Mouse (Mus musculus): ENCODE results near the gene Pdzd2. TPM values are rescaled to one million over a fixed set of nuclear protein-coding genes. Genes with fewer than 3 reads are reported as not detected.
A peak's percentile ranks its signal among the peaks of the same experiment; 100 is the strongest.

Pdzd2 gene
- 4.0 and 4.9 TPM in 2 replicates for polyA plus RNA-seq (2016; fragmentation: Nextera tagmentation; extraction: Ambion mirVana)

- Histone ChIP-seq H3K4me3 (peak within 1 kb of the TSS; percentile 63), H3K27ac (peak within 1 kb of the TSS; percentile 75), H3K36me3 (no peaks in the 10 kb centered on the region), H3K4me1 (replicated peaks) (peaks cover 22% of the 10 kb centered on the region), H3K27me3 (ENCODE audit: insufficient read depth, poor library complexity, severe bottlenecking) (peaks cover 52% of the 10 kb centered on the region), H3K9me3 (no peaks in the 10 kb centered on the region)
- WGBS: under 1% methylated on average over 83 of the region's 83 CpGs
- DNase-seq (ENCODE audit: low spot score): peak; percentile 96
These were observed at the start of gene Pdzd2 for GRCm38 (mm10) chr15:12739277-12740247. Pdzd2 (minus strand) TSS chr15:12739924.

DNA sequence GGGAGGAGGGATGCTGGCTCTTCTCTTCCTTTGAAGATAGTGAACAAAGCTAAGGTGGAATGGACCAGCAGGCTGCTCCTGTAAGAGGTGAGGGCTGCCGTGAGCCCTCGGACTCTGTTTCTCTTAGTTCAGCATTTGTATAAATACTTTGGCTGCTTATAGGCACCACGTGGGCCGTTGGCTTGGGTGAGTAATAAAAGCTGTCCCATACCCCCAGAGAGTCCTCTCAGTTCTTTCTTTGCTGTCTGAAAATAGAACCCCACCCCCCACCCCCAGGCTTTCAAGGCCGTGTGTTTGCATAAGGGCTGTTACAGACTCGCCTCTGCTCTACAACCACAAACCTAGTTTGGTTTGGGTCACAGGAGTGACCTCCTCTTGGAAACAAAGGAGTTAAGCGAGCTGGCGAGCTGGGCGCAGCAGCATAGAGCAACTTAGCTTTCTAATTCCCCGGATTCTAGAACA is 49.7 kb upstream of the Pdzd2 start:
- no peaks in the 10 kb centered on the region for H3K27me3 ChIP-seq (ENCODE audit: insufficient read depth, poor library complexity, severe bottlenecking)
- peak overlapping the region; percentile 81 for H3K27ac ChIP-seq

DNA sequence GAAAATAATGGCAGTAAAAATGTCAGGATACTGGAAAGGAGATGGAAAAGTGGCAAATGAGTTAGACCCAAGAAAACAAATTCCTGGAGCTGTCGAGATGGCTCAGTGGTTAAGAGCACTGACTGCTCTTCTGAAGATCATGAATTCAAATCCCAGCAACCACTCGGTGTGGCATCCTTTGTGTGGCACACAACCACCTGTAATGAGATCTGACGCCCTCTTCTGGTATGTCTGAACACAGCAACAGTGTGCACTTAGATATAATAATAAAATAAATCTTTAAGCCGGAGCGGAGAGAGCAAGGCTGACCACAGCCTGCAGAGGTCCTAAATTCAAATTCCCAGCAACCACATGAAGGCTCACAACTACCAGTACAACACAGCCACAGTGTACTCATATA is 48.8 kb upstream of the Pdzd2 start:
- Histone ChIP-seq H3K27me3 (ENCODE audit: insufficient read depth, poor library complexity, severe bottlenecking) (no peaks in the 10 kb centered on the region), H3K9me3 (no peaks in the 10 kb centered on the region), H3K4me1 (replicated peaks) (peaks cover 11% of the 10 kb centered on the region), H3K27ac (no peak overlapping the region), H3K36me3 (no peaks in the 10 kb centered on the region), H3K4me3 (no peak overlapping the region)
- 82% methylated on average over 5 of the region's 5 CpGs for WGBS
- DNase-seq (ENCODE audit: low spot score): no peak

More for the DNA sequence above, 49.7 kb upstream of the Pdzd2 start:
- 27% methylated on average over 10 of the region's 10 CpGs for WGBS
- Histone ChIP-seq H3K4me1 (replicated peaks) (peaks cover 11% of the 10 kb centered on the region), H3K4me3 (no peak overlapping the region), H3K36me3 (no peaks in the 10 kb centered on the region), H3K9me3 (no peaks in the 10 kb centered on the region)
- peak; percentile 49 for DNase-seq (ENCODE audit: low spot score)

- Histone ChIP-seq H3K4me3 (no peak overlapping the region), H3K9me3 (peaks cover 2% of the 10 kb centered on the region; the same call in 1 of the 2 replicates), H3K4me1 (replicated peaks) (no peaks in the 10 kb centered on the region), H3K27me3 (ENCODE audit: insufficient read depth, poor library complexity, severe bottlenecking) (no peaks in the 10 kb centered on the region), H3K36me3 (no peaks in the 10 kb centered on the region), H3K27ac (no peak overlapping the region)
- 84% methylated on average over 13 of the region's 16 CpGs for WGBS
- no peak for DNase-seq (ENCODE audit: low spot score)
These were observed 42.1 kb upstream of the Pdzd2 start for GRCm38 (mm10) chr15:12781729-12782326.

- no peak for DNase-seq (ENCODE audit: low spot score)
- no peaks in the 10 kb centered on the region for H3K4me1 ChIP-seq (replicated peaks)
- no peak overlapping the region for H3K27ac ChIP-seq
- H3K36me3 ChIP-seq: no peaks in the 10 kb centered on the region
- no peak overlapping the region for H3K4me3 ChIP-seq
- peaks cover 5% of the 10 kb centered on the region; the same call in 1 of the 2 replicates for H3K9me3 ChIP-seq
- WGBS: 90% methylated on average over 6 of the region's 6 CpGs
- H3K27me3 ChIP-seq (ENCODE audit: insufficient read depth, poor library complexity, severe bottlenecking): no peaks in the 10 kb centered on the region
These were observed 41.6 kb upstream of the Pdzd2 start for GRCm38 (mm10) chr15:12781296-12781695.

DNA sequence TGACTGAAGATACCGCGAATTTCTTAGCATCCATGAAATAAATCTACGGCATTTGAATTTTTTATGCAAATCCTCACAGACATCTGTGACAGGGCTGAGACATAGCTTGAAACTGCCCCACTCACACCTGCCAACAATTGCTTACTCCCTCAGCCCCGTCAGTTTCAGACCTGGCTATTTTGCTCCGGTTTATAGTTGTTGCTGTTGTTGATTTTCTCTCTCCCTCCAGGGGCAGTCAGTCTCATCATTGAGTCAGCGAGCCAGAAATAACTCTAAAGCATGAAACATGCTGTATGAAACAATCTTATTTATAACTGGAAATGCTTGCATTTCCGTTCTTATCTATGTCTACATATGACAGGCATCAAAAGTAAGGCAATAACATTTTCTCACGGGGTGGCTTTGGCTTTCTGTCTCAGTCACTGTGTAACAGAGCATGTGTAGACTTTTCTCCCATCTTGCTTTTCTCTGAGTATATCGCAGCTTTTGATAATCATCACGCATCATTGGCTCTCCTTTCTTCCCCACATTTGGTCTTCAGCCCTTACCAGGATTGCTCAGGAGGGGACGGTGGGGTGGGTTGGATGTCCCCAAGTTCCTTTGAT is 34.5 kb upstream of the Pdzd2 start:
- no peaks in the 10 kb centered on the region for H3K27me3 ChIP-seq (ENCODE audit: insufficient read depth, poor library complexity, severe bottlenecking)
- H3K27ac ChIP-seq: peak overlapping the region; percentile 67
- no peak for DNase-seq (ENCODE audit: low spot score)
- peaks cover 9% of the 10 kb centered on the region for H3K4me1 ChIP-seq (replicated peaks)
- WGBS: 78% methylated on average over 11 of the region's 11 CpGs
- H3K36me3 ChIP-seq: no peaks in the 10 kb centered on the region
- no peak overlapping the region for H3K4me3 ChIP-seq
- H3K9me3 ChIP-seq: peaks cover 8% of the 10 kb centered on the region; the same call in 1 of the 2 replicates

DNA sequence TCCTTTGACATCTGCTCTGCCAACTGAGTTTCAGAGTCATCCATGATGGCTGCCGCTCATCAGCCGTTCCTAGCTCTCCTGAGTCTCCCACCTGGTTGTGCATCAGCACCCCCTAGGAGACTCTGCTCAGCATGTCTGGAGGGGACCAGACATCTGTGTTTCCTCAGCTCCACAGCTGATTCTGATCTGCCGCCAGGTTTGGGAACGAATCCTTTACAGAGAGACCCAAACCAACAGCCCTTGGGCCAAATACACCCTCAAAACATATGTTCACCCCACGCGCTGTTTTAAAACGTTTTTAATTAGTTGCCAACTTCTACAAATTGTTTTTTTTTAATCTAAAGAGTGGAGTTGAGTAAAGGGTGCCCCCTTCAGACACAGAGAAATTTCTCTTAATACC is 31.2 kb upstream of the Pdzd2 start:
- WGBS: 78% methylated on average over 7 of the region's 7 CpGs
- no peaks in the 10 kb centered on the region for H3K36me3 ChIP-seq

DNA sequence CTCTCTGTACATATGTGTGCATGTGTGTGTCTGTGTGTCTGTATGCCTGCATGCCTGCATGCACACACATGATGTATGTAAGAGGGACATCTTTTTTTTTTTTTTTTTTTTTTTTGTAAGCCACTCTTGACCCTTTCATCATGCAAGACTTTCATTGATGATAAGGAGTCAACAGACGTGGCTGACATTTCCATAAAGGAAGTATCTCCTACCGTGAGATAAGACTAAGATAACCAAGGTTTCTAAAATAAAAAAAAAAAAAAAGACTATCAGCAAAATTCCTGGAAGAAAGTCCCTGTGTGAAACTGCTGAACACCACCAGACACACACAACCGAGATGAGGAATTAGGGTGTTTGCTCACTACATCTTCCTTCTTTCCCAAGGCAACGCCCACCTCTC is 27.1 kb upstream of the Pdzd2 start:
- Histone ChIP-seq H3K4me1 (replicated peaks) (peaks cover 23% of the 10 kb centered on the region), H3K27ac (no peak overlapping the region), H3K9me3 (no peaks in the 10 kb centered on the region), H3K27me3 (ENCODE audit: insufficient read depth, poor library complexity, severe bottlenecking) (no peaks in the 10 kb centered on the region), H3K36me3 (no peaks in the 10 kb centered on the region), H3K4me3 (no peak overlapping the region)
- DNase-seq (ENCODE audit: low spot score): no peak
- 92% methylated on average over 4 of the region's 4 CpGs for WGBS

More for the DNA sequence above, 31.2 kb upstream of the Pdzd2 start:
- H3K9me3 ChIP-seq: peaks cover 3% of the 10 kb centered on the region; the same call in 1 of the 2 replicates
- H3K27ac ChIP-seq: no peak overlapping the region
- H3K4me1 ChIP-seq (replicated peaks): peaks cover 9% of the 10 kb centered on the region
- H3K27me3 ChIP-seq (ENCODE audit: insufficient read depth, poor library complexity, severe bottlenecking): no peaks in the 10 kb centered on the region
- no peak overlapping the region for H3K4me3 ChIP-seq
- DNase-seq (ENCODE audit: low spot score): no peak

DNA sequence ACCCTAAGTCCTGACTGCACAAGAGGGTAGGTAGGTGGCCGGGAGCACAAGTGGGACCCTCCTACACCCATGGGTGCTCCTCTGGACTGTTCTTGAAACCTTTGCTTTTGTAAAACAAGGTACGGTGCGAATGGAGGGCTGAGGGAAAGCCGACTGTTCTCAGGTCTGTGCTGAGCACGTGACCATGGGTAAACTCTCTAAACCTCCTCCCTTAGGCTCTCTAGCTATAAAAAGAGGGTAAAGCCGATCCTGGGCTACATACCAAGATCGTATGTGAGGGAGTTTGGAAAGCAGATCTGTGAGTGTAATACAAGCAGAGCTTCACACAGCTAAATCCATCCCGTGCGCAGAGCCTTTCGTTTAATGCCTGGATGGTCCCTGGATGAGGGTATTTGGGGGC is 23.4 kb upstream of the Pdzd2 start:
- DNase-seq (ENCODE audit: low spot score): no peak
- H3K9me3 ChIP-seq: no peaks in the 10 kb centered on the region
- 74% methylated on average over 10 of the region's 10 CpGs for WGBS
- peaks cover 23% of the 10 kb centered on the region for H3K4me1 ChIP-seq (replicated peaks)
- no peaks in the 10 kb centered on the region for H3K36me3 ChIP-seq
- H3K27ac ChIP-seq: peak overlapping the region; percentile 29; the same call in 1 of the 2 replicates
- no peak overlapping the region for H3K4me3 ChIP-seq
- H3K27me3 ChIP-seq (ENCODE audit: insufficient read depth, poor library complexity, severe bottlenecking): no peaks in the 10 kb centered on the region

DNA sequence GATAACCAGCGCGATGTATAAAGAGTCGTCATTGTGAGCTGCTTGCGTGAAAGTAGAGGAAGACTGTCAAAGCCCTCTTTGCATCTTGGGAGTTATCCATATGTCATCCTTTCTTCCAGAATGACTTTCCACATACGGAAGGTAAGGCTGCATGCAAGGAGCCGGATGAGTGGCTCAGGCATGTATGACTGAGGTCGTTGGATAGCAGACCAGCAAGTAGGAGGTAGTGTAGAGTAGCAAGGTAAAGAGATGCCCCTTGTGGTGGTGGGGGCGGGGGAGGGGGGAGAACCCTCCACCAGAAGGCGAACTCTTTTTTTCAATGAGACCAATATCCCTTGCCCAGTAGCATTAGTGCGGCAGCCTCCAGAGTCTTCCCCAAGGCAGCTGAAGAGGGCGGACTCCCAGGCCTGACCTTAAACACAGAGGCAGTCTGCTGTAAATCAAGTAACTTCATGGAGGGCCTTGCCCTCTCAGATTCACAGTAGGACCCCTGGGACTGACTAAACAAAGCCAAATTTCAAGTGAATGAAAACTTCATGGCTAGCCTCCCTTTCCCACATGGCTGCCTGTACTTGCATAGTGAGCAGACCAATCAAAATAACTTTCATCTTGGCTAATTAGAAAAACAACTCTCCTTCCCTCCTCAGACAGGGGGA is 22.7 kb upstream of the Pdzd2 start:
- H3K4me1 ChIP-seq (replicated peaks): peaks cover 23% of the 10 kb centered on the region
- DNase-seq (ENCODE audit: low spot score): no peak
- no peaks in the 10 kb centered on the region for H3K9me3 ChIP-seq
- H3K27me3 ChIP-seq (ENCODE audit: insufficient read depth, poor library complexity, severe bottlenecking): no peaks in the 10 kb centered on the region
- H3K36me3 ChIP-seq: no peaks in the 10 kb centered on the region
- WGBS: 67% methylated on average over 11 of the region's 11 CpGs
- no peak overlapping the region for H3K4me3 ChIP-seq
- H3K27ac ChIP-seq: no peak overlapping the region

GRCm38 (mm10) chr15:12760747-12761146 is 21.0 kb upstream of the Pdzd2 start:
- DNase-seq (ENCODE audit: low spot score): no peak
- 89% methylated on average over 6 of the region's 6 CpGs for WGBS
- Histone ChIP-seq H3K27ac (no peak overlapping the region), H3K4me3 (no peak overlapping the region), H3K27me3 (ENCODE audit: insufficient read depth, poor library complexity, severe bottlenecking) (no peaks in the 10 kb centered on the region), H3K36me3 (no peaks in the 10 kb centered on the region), H3K9me3 (no peaks in the 10 kb centered on the region), H3K4me1 (replicated peaks) (peaks cover 23% of the 10 kb centered on the region)

- Histone ChIP-seq H3K27me3 (ENCODE audit: insufficient read depth, poor library complexity, severe bottlenecking) (no peaks in the 10 kb centered on the region), H3K9me3 (no peaks in the 10 kb centered on the region), H3K27ac (no peak overlapping the region), H3K36me3 (no peaks in the 10 kb centered on the region), H3K4me3 (no peak overlapping the region), H3K4me1 (replicated peaks) (peaks cover 15% of the 10 kb centered on the region)
- DNase-seq (ENCODE audit: low spot score): no peak
- 73% methylated on average over 5 of the region's 5 CpGs for WGBS
These were observed 18.7 kb upstream of the Pdzd2 start for GRCm38 (mm10) chr15:12758461-12758860.
